ENCODE assay signal across 1 mouse cellular context in genomic region chr16:30644981-30645380, GRCm38 (mm10).
TF ChIP-seq lines count a peak whose summit lies in the region.

No protein-coding gene starts in this region.

TF ChIP-seq in CH12.LX, 34 proteins besides CTCF, POLR2A, EP300 and RAD21 (continued from another document):
- TF ChIP-seq ZNF384 (IDR thresholded peaks at IDR 0.05; ENCODE audit: low read depth, low read length) (no peak), JUN (IDR thresholded peaks at IDR 0.05; ENCODE audit: insufficient read depth, low read depth, low read length) (no peak), USF2 (conservative IDR thresholded peaks at IDR 0.05; ENCODE audit: low read depth, low read length) (no peak), SIN3A (IDR thresholded peaks at IDR 0.05; ENCODE audit: low read length) (no peak), ELF1 (IDR thresholded peaks at IDR 0.05; ENCODE audit: low read depth, low read length) (no peak), MAZ (IDR thresholded peaks at IDR 0.05; ENCODE audit: low read depth, low read length) (no peak), MEF2A (IDR thresholded peaks at IDR 0.05; ENCODE audit: borderline replicate concordance, low read depth, low read length) (no peak), E2F4 (IDR thresholded peaks at IDR 0.05; ENCODE audit: insufficient replicate concordance, low read depth, low read length) (no peak), JUND (conservative IDR thresholded peaks at IDR 0.05; ENCODE audit: low read depth, low read length) (no peak), RCOR1 (conservative IDR thresholded peaks at IDR 0.05; ENCODE audit: low read depth, low read length) (no peak), NELFE (IDR thresholded peaks at IDR 0.05; ENCODE audit: low read depth, low read length) (no peak)
